Mouse (Mus musculus): ENCODE results near the gene Trim2. TPM values are rescaled to one million over a fixed set of nuclear protein-coding genes. Genes with fewer than 3 reads are reported as not detected.

Trim2 gene
- polyA plus RNA-seq, 1 experiment from 2014 or later = 32.6 TPM

DNA sequence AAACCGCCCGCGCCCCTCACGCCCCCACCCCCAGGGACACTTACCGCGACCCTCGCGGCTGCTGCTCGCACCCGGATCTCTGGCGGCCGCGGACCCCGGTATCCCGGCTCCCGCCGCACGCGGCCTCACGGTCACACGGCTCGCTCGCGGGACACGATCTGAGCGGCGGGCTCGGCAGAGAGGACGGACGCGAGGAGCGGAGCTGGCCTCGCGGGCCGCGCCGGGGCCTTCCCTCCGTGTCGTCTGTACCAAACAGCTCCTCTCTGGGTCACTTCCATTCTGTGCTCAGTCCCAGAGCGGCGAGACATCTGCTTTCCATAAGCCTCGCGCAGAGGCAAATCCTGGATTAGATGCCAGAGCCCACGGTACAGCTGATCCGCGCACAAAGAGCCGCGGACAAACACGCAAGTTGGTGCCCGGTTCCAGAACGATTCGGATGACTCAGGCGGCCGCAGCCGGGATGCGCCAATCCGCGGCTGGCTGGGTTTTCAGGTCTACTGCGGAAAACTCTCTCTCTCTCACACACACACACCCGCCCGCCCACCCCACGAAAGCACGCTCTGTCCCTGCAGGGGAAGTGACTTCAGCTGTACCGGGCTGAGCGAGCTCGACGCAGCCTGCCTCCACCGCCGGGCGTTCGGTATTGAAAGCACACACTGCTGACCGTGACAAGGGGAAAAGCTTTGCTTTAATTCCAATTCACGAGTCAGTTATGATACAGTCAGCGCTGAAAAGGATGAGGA, 47.2 kb downstream of the Trim2 start:
- Histone ChIP-seq H3K9ac (ENCODE audit: low read depth, low read length) (peak overlapping the region; percentile 71), H3K36me3 (ENCODE audit: control insufficient read depth, insufficient read depth, low read length) (no peaks in the 10 kb centered on the region), H3K4me1 (ENCODE audit: control insufficient read depth, insufficient read depth, low read length) (peaks cover 27% of the 10 kb centered on the region), H3K27ac (ENCODE audit: low read depth, low read length) (0 out of 2 replicates have a peak overlapping the region, but pooled peaks have one; percentile 62), H3K4me2 (replicated peaks; ENCODE audit: low read depth, low read length) (peak overlapping the region; percentile 96), H3K27me3 (ENCODE audit: control insufficient read depth, insufficient read depth, low read length) (no peaks in the 10 kb centered on the region), H3K4me3 (ENCODE audit: low read length) (peak overlapping the region; percentile 58), H3K9me3 (ENCODE audit: control insufficient read depth, low read length) (no peaks in the 10 kb centered on the region)
- peak; percentile 76 for ATAC-seq (ENCODE audit: low FRiP score, low TSS enrichment)
- under 1% methylated on average over 74 of the region's 74 CpGs for WGBS

DNA sequence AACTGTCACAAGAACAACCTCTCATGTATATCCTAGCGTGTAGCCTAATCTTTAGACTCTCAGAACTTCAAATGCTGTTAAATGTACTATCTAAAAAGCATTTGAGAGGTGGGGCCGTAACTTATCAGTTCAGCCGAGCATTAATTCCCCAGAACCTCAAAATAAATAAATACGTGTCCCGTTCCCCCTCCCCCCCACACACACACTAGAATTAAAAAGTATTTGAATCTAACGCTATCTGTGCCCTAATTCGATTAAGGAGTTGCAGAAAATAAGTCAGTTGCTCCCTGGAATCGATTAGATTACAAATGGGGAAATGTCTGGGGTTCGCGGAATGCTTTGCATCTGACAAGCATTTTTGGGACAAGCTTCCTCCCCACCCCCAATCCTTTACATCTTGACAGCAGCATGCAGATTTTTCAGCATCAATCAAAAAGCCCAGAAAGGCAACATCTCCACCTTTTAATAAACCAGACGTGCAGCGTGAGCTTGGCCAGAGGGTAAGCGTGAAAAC, 48.1 kb downstream of the Trim2 start:
- Histone ChIP-seq H3K9me3 (ENCODE audit: control insufficient read depth, low read length) (no peaks in the 10 kb centered on the region), H3K27ac (ENCODE audit: low read depth, low read length) (no peak overlapping the region), H3K4me3 (ENCODE audit: low read length) (peak overlapping the region; percentile 58), H3K4me1 (ENCODE audit: control insufficient read depth, insufficient read depth, low read length) (peaks cover 29% of the 10 kb centered on the region), H3K27me3 (ENCODE audit: control insufficient read depth, insufficient read depth, low read length) (no peaks in the 10 kb centered on the region), H3K4me2 (replicated peaks; ENCODE audit: low read depth, low read length) (peak overlapping the region; percentile 96), H3K36me3 (ENCODE audit: control insufficient read depth, insufficient read depth, low read length) (no peaks in the 10 kb centered on the region), H3K9ac (ENCODE audit: low read depth, low read length) (peak overlapping the region; percentile 71)
- ATAC-seq (ENCODE audit: low FRiP score, low TSS enrichment) = no peak
- WGBS = 6% methylated on average over 13 of the region's 13 CpGs

GRCm38 (mm10) chr3:84257989-84258517, 48.6 kb downstream of the Trim2 start:
- WGBS = 9% methylated on average over 10 of the region's 10 CpGs
- H3K36me3 ChIP-seq (ENCODE audit: control insufficient read depth, insufficient read depth, low read length) = no peaks in the 10 kb centered on the region
- peaks cover 30% of the 10 kb centered on the region for H3K4me1 ChIP-seq (ENCODE audit: control insufficient read depth, insufficient read depth, low read length)
- H3K4me2 ChIP-seq (replicated peaks; ENCODE audit: low read depth, low read length) = peak overlapping the region; percentile 96
- peak overlapping the region; percentile 71; the same call in 1 of the 2 replicates for H3K9ac ChIP-seq (ENCODE audit: low read depth, low read length)
- H3K27ac ChIP-seq (ENCODE audit: low read depth, low read length) = no peak overlapping the region
- H3K4me3 ChIP-seq (ENCODE audit: low read length) = peak overlapping the region; percentile 58; the same call in 1 of the 2 replicates
- no peak for ATAC-seq (ENCODE audit: low FRiP score, low TSS enrichment)
- H3K9me3 ChIP-seq (ENCODE audit: control insufficient read depth, low read length) = no peaks in the 10 kb centered on the region
- H3K27me3 ChIP-seq (ENCODE audit: control insufficient read depth, insufficient read depth, low read length) = no peaks in the 10 kb centered on the region

- Histone ChIP-seq H3K4me2 (replicated peaks; ENCODE audit: low read depth, low read length) (no peak overlapping the region), H3K9me3 (ENCODE audit: control insufficient read depth, low read length) (no peaks in the 10 kb centered on the region), H3K4me3 (ENCODE audit: low read length) (no peak overlapping the region), H3K27ac (ENCODE audit: low read depth, low read length) (no peak overlapping the region), H3K27me3 (ENCODE audit: control insufficient read depth, insufficient read depth, low read length) (no peaks in the 10 kb centered on the region), H3K4me1 (ENCODE audit: control insufficient read depth, insufficient read depth, low read length) (peaks cover 22% of the 10 kb centered on the region), H3K36me3 (ENCODE audit: control insufficient read depth, insufficient read depth, low read length) (no peaks in the 10 kb centered on the region), H3K9ac (ENCODE audit: low read depth, low read length) (no peak overlapping the region)
- ATAC-seq (ENCODE audit: low FRiP score, low TSS enrichment) = no peak
- WGBS = 90% methylated on average over 2 of the region's 2 CpGs
Observed at GRCm38 (mm10) chr3:84254520-84254878, 52.2 kb downstream of the Trim2 start.

DNA sequence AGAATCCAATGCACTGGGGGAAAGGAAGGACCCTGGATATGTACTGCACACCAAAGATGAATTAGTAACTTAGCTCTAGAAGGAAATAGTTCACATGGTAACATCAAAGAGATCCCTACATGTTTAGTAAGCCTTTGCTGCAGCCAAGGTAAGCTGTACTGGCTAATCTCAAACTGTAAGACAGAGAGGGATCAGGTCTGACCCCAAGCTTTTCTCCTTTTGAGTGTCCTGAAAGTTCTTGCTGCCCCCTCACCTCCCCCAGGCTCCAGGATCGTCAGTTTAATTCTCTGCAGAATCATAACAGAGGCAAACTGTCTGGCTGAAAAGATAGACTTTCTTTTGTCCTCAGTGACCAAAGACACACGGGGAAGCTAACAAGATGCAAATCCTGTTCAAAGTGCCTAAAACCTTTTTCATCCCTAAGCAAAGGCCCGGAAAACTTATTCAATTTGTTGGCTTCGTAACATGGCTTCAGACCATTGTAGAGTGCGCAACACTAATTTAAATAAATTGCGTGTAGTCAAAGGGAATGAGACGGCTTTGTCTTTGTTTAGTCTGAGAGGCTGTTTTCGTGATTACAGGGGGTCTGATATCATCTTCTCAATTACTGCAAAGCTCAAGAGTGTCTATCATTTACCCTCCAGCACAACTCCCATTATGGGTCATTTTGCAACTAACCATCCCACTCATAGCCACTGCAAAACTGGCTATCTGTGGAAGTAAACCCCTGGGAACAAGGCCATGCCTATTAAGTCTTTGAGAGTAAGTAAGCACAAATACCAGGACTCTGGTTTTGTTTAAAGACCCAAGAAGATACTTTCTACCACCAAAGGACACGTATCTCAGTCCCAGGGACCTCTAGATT, 52.8 kb downstream of the Trim2 start:
- 74% methylated on average over 9 of the region's 9 CpGs for WGBS
- H3K27ac ChIP-seq (ENCODE audit: low read depth, low read length) = no peak overlapping the region
- no peak overlapping the region for H3K9ac ChIP-seq (ENCODE audit: low read depth, low read length)
- peaks cover 19% of the 10 kb centered on the region for H3K4me1 ChIP-seq (ENCODE audit: control insufficient read depth, insufficient read depth, low read length)
- H3K9me3 ChIP-seq (ENCODE audit: control insufficient read depth, low read length) = no peaks in the 10 kb centered on the region
- H3K36me3 ChIP-seq (ENCODE audit: control insufficient read depth, insufficient read depth, low read length) = no peaks in the 10 kb centered on the region
- no peaks in the 10 kb centered on the region for H3K27me3 ChIP-seq (ENCODE audit: control insufficient read depth, insufficient read depth, low read length)
- no peak for ATAC-seq (ENCODE audit: low FRiP score, low TSS enrichment)
- no peak overlapping the region for H3K4me3 ChIP-seq (ENCODE audit: low read length)
- H3K4me2 ChIP-seq (replicated peaks; ENCODE audit: low read depth, low read length) = no peak overlapping the region

GRCm38 (mm10) chr3:84252776-84253654, 53.7 kb downstream of the Trim2 start:
- 78% methylated on average over 11 of the region's 11 CpGs for WGBS
- peaks cover 16% of the 10 kb centered on the region; the same call in 1 of the 2 replicates for H3K4me1 ChIP-seq (ENCODE audit: control insufficient read depth, insufficient read depth, low read length)
- no peak for ATAC-seq (ENCODE audit: low FRiP score, low TSS enrichment)
- H3K9ac ChIP-seq (ENCODE audit: low read depth, low read length) = no peak overlapping the region
- no peak overlapping the region for H3K27ac ChIP-seq (ENCODE audit: low read depth, low read length)
- H3K27me3 ChIP-seq (ENCODE audit: control insufficient read depth, insufficient read depth, low read length) = no peaks in the 10 kb centered on the region
- H3K9me3 ChIP-seq (ENCODE audit: control insufficient read depth, low read length) = no peaks in the 10 kb centered on the region
- no peak overlapping the region for H3K4me3 ChIP-seq (ENCODE audit: low read length)
- no peak overlapping the region for H3K4me2 ChIP-seq (replicated peaks; ENCODE audit: low read depth, low read length)
- H3K36me3 ChIP-seq (ENCODE audit: control insufficient read depth, insufficient read depth, low read length) = no peaks in the 10 kb centered on the region

DNA sequence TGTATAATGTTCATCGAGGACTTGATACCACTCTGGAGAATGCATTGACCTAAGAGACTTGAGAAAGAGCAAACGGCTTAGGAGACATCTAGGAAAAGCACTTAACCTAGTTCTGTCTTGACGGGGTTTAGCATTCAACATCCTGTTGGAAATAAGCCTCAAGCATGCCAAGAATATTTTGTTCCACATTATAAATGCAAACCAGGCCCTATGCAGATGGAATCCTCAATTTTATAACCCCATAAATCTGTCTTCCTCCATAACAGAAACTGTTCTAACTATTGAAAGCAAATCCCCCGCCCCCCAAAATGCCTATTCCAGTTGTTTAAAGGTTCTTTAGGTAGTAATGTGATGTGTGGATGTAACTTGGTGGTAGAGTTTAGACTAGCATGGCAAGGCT, 55.0 kb downstream of the Trim2 start:
- Histone ChIP-seq H3K27ac (ENCODE audit: low read depth, low read length) (no peak overlapping the region), H3K9ac (ENCODE audit: low read depth, low read length) (no peak overlapping the region), H3K4me1 (ENCODE audit: control insufficient read depth, insufficient read depth, low read length) (peaks cover 13% of the 10 kb centered on the region; the same call in 1 of the 2 replicates), H3K4me2 (replicated peaks; ENCODE audit: low read depth, low read length) (no peak overlapping the region), H3K27me3 (ENCODE audit: control insufficient read depth, insufficient read depth, low read length) (no peaks in the 10 kb centered on the region), H3K36me3 (ENCODE audit: control insufficient read depth, insufficient read depth, low read length) (no peaks in the 10 kb centered on the region), H3K9me3 (ENCODE audit: control insufficient read depth, low read length) (no peaks in the 10 kb centered on the region), H3K4me3 (ENCODE audit: low read length) (no peak overlapping the region)
- ATAC-seq (ENCODE audit: low FRiP score, low TSS enrichment) = no peak
- 74% methylated on average over 4 of the region's 4 CpGs for WGBS

- ATAC-seq (ENCODE audit: low FRiP score, low TSS enrichment) = peak; percentile 70
- Histone ChIP-seq H3K9ac (ENCODE audit: low read depth, low read length) (no peak overlapping the region), H3K4me3 (ENCODE audit: low read length) (no peak overlapping the region), H3K9me3 (ENCODE audit: control insufficient read depth, low read length) (no peaks in the 10 kb centered on the region), H3K27ac (ENCODE audit: low read depth, low read length) (no peak overlapping the region), H3K4me2 (replicated peaks; ENCODE audit: low read depth, low read length) (no peak overlapping the region), H3K4me1 (ENCODE audit: control insufficient read depth, insufficient read depth, low read length) (peaks cover 13% of the 10 kb centered on the region; the same call in 1 of the 2 replicates), H3K27me3 (ENCODE audit: control insufficient read depth, insufficient read depth, low read length) (no peaks in the 10 kb centered on the region), H3K36me3 (ENCODE audit: control insufficient read depth, insufficient read depth, low read length) (no peaks in the 10 kb centered on the region; the same call in 1 of the 2 replicates)
- 29% methylated on average over 7 of the region's 7 CpGs for WGBS
Observed at GRCm38 (mm10) chr3:84250275-84250674, 56.4 kb downstream of the Trim2 start.

Measured in kidney, embryonic 14.5 days (tissue).